Mouse (Mus musculus) forebrain, embryonic 14.5 days (tissue): ENCODE results near the gene Ddah1. TPM values are rescaled to one million over a fixed set of nuclear protein-coding genes. Genes with fewer than 3 reads are reported as not detected.
"Not testable (repeated sequence)": the region's sequence is repeated elsewhere in the genome, so short reads cannot be mapped to it uniquely, and the experiment has no call there.

Experiments
- ATAC-seq: fragments of 200-750 bp; cut with Nextera tagmentation; 2 replicates; pipeline ENCODE4 v1.8.0; 2017; ENCODE audit warnings: mild to moderate bottlenecking, moderate library complexity
- DNase-seq: peaks from one replicate; pipeline ENCODE4 v3.0.0-alpha.2; 2015; ENCODE audit warnings: low spot score
- H3K27ac ChIP-seq: fragments of 300-500 bp; sonication (generic); 2 replicates; pipeline ENCODE4 v1.5.1; 2014; ENCODE audit warnings: low read depth, mild to moderate bottlenecking, control low read depth, low read length, moderate library complexity
- H3K27me3 ChIP-seq: fragments of 300-500 bp; sonication (generic); replicated peaks from 2 replicates; pipeline ENCODE4 v1.6.1; 2014; ENCODE audit warnings: low read length, control low read depth, mixed read lengths; ENCODE audit not compliant: control insufficient read depth, insufficient read depth
- H3K36me3 ChIP-seq: fragments of 300-500 bp; sonication (generic); 2 replicates; pipeline ENCODE4 v1.6.1; 2014; ENCODE audit warnings: low read length, control low read depth; ENCODE audit not compliant: control insufficient read depth, insufficient read depth
- H3K4me1 ChIP-seq: fragments of 300-500 bp; sonication (generic); 2 replicates; pipeline ENCODE4 v1.6.1; 2014; ENCODE audit warnings: antibody characterized with exemption, low read length, control low read depth; ENCODE audit not compliant: control insufficient read depth, insufficient read depth
- H3K4me2 ChIP-seq: fragments of 300-500 bp; sonication (generic); 2 replicates; pipeline ENCODE4 v1.6.1; 2014; ENCODE audit warnings: mild to moderate bottlenecking, control low read depth, low read length
- H3K4me3 ChIP-seq: fragments of 300-500 bp; sonication (generic); 2 replicates; pipeline ENCODE4 v1.5.1; 2014; ENCODE audit warnings: low read depth, low read length, control low read depth
- H3K9ac ChIP-seq: fragments of 300-500 bp; sonication (generic); 2 replicates; pipeline ENCODE4 v1.6.1; 2014; ENCODE audit warnings: mild to moderate bottlenecking, low read length, control low read depth, moderate library complexity
- H3K9me3 ChIP-seq: fragments of 300-500 bp; sonication (generic); replicated peaks from 2 replicates; pipeline ENCODE4 v1.6.1; 2016; ENCODE audit warnings: low read length, control low read depth, mixed read lengths; ENCODE audit not compliant: control insufficient read depth
- WGBS: fragments of 180-500 bp; shearing (Covaris S2); extraction: QIAGEN DNeasy Blood & Tissue Kit; methylation state at CpG from one replicate; pipeline ENCODE4 v1.1.7; 2014; 5-methylcytosine and 5-hydroxymethylcytosine counted together
- polyA plus RNA-seq: library from polyadenylated mRNA; unstranded; fragments of >200 nt; fragmentation: Nextera tagmentation; extraction: Ambion mirVana; gene quantifications from 2 replicates; pipeline ENCODE4 v1.2.1, GENCODE M21; 2014

Ddah1 gene
- polyA plus RNA-seq, 1 experiment from 2014 or later: 147 TPM

DNA sequence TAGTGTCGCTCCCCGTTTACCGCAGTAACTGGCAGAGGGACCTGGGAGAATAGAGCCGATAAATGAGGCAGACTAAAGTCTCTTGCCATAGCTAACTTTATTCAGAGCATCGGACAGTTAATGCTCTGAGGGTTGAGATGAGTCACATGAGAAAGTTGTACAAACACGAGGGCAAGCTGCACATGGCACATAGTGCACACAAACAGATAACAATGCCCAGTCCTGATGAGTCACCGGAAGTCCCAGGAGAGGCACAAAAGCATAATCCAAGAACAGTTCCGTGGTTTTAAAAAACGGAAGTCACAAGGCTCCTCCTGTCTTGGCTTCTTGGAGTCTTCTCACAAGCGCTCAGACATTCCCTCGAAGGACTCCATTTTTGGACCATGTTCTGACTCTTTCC lies 117.6 kb downstream of the Ddah1 start:
- no peaks in the 10 kb centered on the region for H3K9me3 ChIP-seq
- DNase-seq (no peak), ATAC-seq (no peak)
- no peaks in the 10 kb centered on the region for H3K4me1 ChIP-seq
- H3K4me3 ChIP-seq: no peak overlapping the region
- 87% methylated on average over 11 of the region's 11 CpGs for WGBS
- no peaks in the 10 kb centered on the region for H3K27me3 ChIP-seq
- H3K36me3 ChIP-seq: no peaks in the 10 kb centered on the region
- H3K27ac ChIP-seq: no peak overlapping the region
- H3K9ac ChIP-seq: no peak overlapping the region
- H3K4me2 ChIP-seq: no peak overlapping the region

DNA sequence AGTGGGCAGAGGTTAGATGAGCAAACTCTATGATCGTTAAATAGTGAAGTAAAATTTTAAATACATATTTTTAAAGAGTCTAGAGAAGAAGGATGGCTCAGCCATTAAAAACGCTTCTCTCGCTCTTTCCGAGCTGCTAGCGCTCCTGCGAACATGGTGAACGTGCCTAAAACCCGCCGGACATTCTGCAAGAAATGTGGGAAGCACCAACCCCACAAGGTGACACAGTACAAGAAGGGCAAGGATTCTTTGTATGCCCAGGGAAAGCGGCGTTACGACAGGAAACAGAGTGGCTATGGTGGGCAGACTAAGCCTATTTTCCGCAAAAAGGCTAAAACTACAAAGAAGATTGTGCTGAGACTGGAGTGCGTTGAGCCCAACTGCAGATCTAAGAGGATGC lies 120.4 kb downstream of the Ddah1 start:
- DNase-seq, H3K27me3 ChIP-seq, H3K36me3 ChIP-seq, H3K27ac ChIP-seq, H3K4me1 ChIP-seq, ATAC-seq, H3K4me3 ChIP-seq, H3K9ac ChIP-seq, H3K9me3 ChIP-seq, H3K4me2 ChIP-seq: not testable (repeated sequence)
- WGBS: 86% methylated on average over 13 of the region's 14 CpGs

DNA sequence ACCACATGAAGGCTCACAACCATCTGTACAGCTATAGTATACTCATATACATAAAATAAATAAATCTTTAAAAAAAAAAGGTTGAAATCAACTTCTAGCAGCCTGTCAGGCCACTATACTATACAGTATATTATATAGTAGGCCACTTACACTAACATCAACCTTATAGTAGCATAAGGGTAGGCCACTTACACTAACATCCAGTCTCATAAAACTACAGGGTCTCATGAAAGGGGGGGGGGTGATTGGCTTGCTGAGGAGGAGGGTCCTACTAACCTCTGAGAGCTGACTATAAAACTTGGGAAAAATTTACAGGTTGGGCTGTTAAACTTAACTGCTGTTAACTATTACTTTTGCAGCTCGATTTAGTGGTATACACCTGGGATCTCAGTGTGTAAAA lies 121.9 kb downstream of the Ddah1 start:
- Histone ChIP-seq H3K4me2 (no peak overlapping the region), H3K9ac (no peak overlapping the region), H3K4me3 (no peak overlapping the region), H3K9me3 (no peaks in the 10 kb centered on the region), H3K4me1 (peaks cover 15% of the 10 kb centered on the region), H3K27me3 (no peaks in the 10 kb centered on the region), H3K27ac (no peak overlapping the region), H3K36me3 (no peaks in the 10 kb centered on the region)
- ATAC-seq: no peak
- DNase-seq: no peak
- 100% methylated on average over 1 of the region's 1 CpGs for WGBS

DNA sequence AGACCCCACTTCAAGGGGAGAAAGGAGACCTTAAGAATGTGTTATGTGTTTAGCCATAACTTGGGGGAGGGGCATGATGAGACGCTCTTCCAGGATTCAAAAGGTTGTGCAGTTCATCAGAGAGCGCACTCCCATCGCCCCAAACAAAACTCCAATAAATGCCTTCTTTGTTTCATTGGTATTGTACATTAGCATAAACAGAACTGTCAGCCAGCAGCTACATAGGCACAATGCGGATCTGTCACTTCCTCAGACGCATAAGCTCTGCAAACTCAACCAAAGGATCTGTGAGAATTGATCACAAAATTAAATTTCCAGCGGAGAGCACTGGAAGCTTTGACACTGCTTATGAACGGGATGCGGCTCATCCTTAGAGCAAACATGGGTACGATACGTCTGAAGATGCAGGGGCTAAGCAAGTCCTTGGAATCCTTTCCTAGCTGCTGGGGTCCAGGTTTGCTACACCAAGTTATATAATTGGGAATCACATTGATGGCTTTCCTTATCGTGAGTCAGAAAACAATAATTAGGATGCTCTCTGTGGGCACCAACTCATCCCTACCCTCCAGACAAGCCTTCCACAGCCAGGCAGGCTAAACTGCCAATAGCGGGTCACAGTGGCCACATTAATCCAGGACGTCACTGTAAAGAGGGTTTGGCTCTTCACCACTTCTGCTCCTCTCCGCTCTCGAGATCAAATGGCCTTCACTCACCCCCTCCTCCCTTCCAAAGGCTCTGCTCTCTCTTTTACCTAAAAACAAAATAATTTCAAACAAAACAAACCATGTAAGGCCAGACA lies 123.8 kb downstream of the Ddah1 start:
- H3K27me3 ChIP-seq: no peaks in the 10 kb centered on the region
- H3K4me3 ChIP-seq: no peak overlapping the region
- H3K4me2 ChIP-seq: no peak overlapping the region
- H3K27ac ChIP-seq: peak overlapping the region; percentile 2; the same call in 1 of the 2 replicates
- no peak overlapping the region for H3K9ac ChIP-seq
- WGBS: 59% methylated on average over 15 of the region's 15 CpGs
- ATAC-seq (no peak), DNase-seq (no peak)
- no peaks in the 10 kb centered on the region for H3K36me3 ChIP-seq
- H3K4me1 ChIP-seq: peaks cover 28% of the 10 kb centered on the region
- no peaks in the 10 kb centered on the region for H3K9me3 ChIP-seq

- WGBS: 23% methylated on average over 2 of the region's 2 CpGs
- H3K27me3 ChIP-seq: no peaks in the 10 kb centered on the region
- H3K9me3 ChIP-seq: no peaks in the 10 kb centered on the region
- H3K36me3 ChIP-seq: no peaks in the 10 kb centered on the region
- H3K4me1 ChIP-seq: peaks cover 32% of the 10 kb centered on the region
- peak overlapping the region; percentile 33; the same call in 1 of the 2 replicates for H3K27ac ChIP-seq
- no peak for DNase-seq
- H3K4me3 ChIP-seq: no peak overlapping the region
- ATAC-seq: no peak
- no peak overlapping the region for H3K4me2 ChIP-seq
- H3K9ac ChIP-seq: no peak overlapping the region
Observed at GRCm38 (mm10) chr3:145883233-145883632, 124.8 kb downstream of the Ddah1 start.

GRCm38 (mm10) chr3:145885376-145885775 lies 126.9 kb downstream of the Ddah1 start:
- WGBS: 9% methylated on average over 4 of the region's 4 CpGs
- Histone ChIP-seq H3K9ac (no peak overlapping the region), H3K27ac (peak overlapping the region; percentile 91), H3K9me3 (no peaks in the 10 kb centered on the region), H3K4me1 (peaks cover 32% of the 10 kb centered on the region), H3K27me3 (no peaks in the 10 kb centered on the region), H3K36me3 (no peaks in the 10 kb centered on the region), H3K4me2 (0 out of 2 replicates have a peak overlapping the region, but pooled peaks have one; percentile 12), H3K4me3 (no peak overlapping the region)
- DNase-seq (peak; percentile 92), ATAC-seq (peak; percentile 71)

GRCm38 (mm10) chr3:145885851-145886464 lies 127.5 kb downstream of the Ddah1 start:
- peak overlapping the region; percentile 91 for H3K27ac ChIP-seq
- ATAC-seq: peak; percentile 14
- H3K4me3 ChIP-seq: no peak overlapping the region
- H3K9me3 ChIP-seq: no peaks in the 10 kb centered on the region
- peaks cover 36% of the 10 kb centered on the region for H3K4me1 ChIP-seq
- H3K27me3 ChIP-seq: no peaks in the 10 kb centered on the region
- no peak overlapping the region for H3K9ac ChIP-seq
- H3K4me2 ChIP-seq: 0 out of 2 replicates have a peak overlapping the region, but pooled peaks have one; percentile 12
- no peaks in the 10 kb centered on the region for H3K36me3 ChIP-seq
- peak; percentile 59 for DNase-seq
- 54% methylated on average over 5 of the region's 5 CpGs for WGBS

DNA sequence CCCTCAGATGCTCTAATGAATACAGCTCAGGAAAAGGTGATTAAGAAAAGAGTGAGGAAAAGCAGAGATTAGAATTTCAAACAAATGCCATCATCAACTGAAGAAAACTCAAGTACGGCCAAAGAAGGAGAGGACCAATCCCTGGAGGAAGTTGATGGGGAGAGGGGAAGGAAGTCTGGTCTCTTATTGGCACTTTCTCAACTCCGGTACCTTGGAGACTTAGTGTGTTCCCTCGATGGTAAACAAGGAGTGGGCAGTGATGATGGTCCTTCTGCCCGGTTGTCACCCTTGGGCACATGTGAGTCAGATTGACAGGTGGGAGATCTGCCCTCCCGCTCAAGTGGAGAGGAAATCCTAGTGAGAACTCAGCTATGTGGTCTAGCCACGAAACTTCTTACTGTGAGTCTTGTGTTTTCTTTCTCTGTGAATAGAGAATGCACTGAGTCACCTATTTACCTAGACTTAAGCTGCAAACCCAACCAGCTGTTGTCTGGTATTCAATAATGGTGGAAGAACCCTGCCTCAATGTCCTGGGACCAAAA lies 129.0 kb downstream of the Ddah1 start:
- H3K27ac ChIP-seq: no peak overlapping the region
- H3K4me2 ChIP-seq: no peak overlapping the region
- no peaks in the 10 kb centered on the region for H3K9me3 ChIP-seq
- no peaks in the 10 kb centered on the region; the same call in 1 of the 2 replicates for H3K36me3 ChIP-seq
- 73% methylated on average over 6 of the region's 6 CpGs for WGBS
- DNase-seq (no peak), ATAC-seq (no peak)
- H3K4me3 ChIP-seq: no peak overlapping the region
- H3K9ac ChIP-seq: no peak overlapping the region
- peaks cover 41% of the 10 kb centered on the region for H3K4me1 ChIP-seq
- H3K27me3 ChIP-seq: no peaks in the 10 kb centered on the region
